Mouse (Mus musculus) kidney, postnatal 36 days (tissue): ENCODE results near the gene Bglap2.

Experiments
- DNase-seq, 2 experiments: peaks; one replicate each; pipeline ENCODE4 v3.0.0; 2021 to 2022; ENCODE audit warnings: mixed read lengths in 2 of 2

Gene Bglap2

GRCm38 (mm10) chr3:88337367-88338020 is 41.0 kb downstream of the Bglap2 start:
- DNase-seq, result no peak

GRCm38 (mm10) chr3:88336058-88337013 is 42.2 kb downstream of the Bglap2 start, which contains the start of the genes Tmem79 and Smg5:
Gene Tmem79, minus strand, starts transcription at chr3:88336148.
Gene Smg5, plus strand, starts transcription at chr3:88336260.
- DNase-seq, result peak; percentile 97

DNA sequence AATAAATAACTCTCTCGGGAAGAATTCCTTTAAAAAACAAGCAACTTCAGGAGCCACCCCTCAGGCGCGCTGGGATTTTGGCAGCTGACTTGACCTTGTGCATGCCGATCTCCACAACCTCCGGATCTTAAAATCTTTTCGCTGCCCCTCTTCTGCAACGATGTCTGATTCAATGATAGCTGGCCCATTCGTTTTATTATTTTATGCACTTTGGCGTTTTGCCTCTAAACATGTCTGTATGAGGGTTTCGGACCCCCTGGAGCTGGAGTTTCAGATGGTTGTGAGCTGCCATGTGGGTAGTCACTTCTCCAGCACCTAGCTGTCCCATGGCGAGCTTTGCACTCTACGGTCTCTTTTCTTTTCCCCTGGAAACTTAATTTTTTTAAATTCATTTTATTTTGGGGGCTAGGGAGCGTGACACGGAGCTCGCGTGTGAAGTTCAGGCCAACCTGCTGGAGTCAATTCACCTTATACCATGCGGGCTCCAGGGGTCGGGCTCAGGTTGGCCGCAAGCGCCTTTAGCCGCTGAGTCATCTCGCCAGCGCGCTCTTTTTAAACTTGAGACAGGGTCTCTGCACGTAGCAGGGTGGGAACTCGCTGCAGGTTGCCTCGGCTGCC is 43.0 kb downstream of the Bglap2 start:
- DNase-seq, result peak in 1 of 2 experiments; percentile 51

DNA sequence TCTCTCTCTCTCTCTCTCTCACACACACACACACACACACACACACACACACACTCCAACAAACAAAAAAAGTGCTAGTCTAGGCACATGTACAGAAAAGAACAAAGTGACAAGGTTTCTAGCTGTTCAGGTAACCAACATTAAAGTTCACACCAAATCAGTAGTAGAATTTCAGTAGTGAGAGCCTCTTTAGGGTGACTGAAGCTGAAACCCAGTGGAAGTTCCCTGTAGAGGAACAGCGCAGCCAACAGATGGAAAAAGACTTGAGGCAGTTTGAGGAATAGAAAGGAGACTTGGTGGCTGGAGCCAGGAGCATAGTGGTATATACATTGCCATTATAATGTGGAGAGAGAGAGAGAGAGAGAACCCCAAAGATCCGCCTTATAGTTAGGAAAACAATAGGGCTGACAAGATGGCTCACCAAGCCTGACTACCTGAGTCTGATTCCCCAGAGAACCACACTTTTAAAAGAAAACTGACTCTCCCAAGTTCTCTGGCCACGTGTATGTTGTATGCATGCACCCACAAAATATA is 43.5 kb downstream of the Bglap2 start:
- DNase-seq, result no peak

DNA sequence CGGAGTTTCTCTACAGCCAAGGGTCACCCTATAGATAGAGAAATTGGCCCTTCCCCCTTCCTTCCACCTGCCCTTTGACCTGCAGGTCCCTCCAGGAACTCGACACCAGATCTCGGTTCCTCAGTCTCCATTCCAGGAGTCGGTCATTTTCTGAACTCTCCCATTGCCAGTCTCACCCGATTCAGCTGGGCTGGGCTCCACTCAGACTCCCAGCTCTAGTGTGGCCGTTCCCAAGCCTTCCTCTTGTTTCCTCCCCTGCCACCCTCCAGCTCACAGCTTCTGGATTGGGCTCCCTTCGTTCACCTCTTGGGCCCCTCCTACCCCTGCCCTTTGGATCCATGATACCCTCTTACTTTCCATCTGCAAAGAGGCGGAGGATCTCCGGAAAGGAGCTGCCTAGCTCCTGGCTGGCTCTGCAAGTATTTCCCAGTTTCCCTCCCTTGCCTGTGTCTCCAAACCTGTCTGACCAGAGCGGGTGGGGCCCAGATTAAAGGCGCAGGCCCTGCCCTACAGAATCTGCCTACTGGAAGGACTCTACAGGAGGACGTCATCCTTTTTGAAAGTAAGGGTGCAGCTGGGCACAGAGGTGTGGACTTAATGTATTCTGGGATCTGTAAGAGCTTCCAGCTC is 44.4 kb downstream of the Bglap2 start:
- DNase-seq, result peak; percentile 40 to 53

DNA sequence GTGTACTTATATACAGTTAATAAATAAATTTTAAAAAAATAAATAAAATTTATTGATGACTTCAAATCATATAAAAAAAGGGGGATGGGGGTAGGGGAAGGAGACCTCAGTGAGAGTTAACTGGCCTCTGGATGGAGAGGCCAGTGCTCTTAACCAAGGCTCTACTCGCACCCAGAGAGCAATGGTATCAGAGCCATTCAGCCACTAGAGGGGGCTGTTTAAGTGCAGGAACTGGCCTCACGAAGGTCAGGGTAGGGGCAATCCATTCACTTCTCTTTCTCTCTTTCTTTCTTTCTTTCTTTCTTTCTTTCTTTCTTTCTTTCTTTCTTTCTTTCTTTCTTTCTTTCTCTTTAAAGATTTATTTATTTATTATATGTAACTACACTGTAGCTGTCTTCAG is 47.2 kb downstream of the Bglap2 start:
- DNase-seq, result peak; percentile 50 to 76

DNA sequence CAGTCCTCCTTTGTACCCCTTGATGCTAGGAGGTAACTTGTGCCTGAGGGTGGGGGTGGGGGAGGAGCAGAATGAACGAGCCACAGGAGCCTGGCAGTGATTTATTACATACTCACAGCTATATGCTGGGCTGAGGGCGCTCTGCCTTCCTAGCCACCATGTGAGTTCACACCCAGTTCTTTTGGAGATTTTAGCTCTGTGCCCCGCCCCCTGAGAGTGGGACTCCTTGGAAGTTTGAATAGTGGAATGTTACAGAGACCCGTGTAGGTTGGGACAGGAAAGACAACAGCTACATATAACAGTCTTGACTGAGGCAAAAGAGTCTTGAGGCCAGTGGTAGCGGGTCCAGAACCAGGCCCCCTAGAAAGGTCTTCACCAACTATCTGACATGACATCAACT is 49.5 kb downstream of the Bglap2 start:
- no peak for DNase-seq
